Mouse (Mus musculus) cerebellum, adult 18-20 months (tissue): Measurements from ENCODE around the gene Htr3b.

Experiments used
- DNase-seq, 2 experiments: peaks; one replicate each; pipeline ENCODE4 v3.0.0; 2021

Gene Htr3b

DNA sequence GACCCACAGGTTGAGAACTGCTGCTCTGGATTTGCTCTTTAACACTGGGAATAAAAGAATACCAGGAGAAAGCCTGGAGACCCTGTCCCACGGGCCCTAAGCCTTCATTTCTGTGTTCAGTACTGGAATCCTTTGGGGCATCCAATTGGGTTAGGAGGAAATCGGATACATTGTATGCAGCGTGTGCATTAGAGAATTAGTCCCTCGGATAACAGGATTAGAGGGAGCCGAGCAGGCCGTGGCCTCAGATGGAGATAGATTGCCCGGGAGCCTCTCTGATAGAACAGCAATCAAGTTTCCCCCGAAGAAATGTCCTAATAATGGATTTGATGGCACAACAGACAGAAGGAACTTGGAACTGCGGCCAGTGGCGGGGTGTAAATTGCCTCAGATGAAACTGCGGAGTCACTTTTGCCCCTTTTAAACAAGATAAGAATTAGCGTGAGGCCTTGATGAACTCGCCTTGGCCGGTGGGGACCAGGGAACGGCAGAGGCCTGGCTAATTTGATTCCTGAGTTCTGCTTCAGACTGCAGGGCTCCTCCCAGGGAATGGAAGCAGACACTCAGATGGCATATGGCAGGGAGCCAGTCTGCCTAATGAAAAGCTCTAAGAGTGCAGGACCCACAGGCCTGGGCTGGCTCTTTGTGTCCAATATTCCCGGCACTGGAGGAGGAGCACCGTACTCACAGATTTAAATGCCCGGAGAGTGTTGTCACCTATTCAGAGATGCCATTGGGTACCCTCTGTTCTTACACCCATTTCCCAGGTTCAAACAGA lies 48.6 kb downstream of the Htr3b start:
- DNase-seq, result no peak

DNA sequence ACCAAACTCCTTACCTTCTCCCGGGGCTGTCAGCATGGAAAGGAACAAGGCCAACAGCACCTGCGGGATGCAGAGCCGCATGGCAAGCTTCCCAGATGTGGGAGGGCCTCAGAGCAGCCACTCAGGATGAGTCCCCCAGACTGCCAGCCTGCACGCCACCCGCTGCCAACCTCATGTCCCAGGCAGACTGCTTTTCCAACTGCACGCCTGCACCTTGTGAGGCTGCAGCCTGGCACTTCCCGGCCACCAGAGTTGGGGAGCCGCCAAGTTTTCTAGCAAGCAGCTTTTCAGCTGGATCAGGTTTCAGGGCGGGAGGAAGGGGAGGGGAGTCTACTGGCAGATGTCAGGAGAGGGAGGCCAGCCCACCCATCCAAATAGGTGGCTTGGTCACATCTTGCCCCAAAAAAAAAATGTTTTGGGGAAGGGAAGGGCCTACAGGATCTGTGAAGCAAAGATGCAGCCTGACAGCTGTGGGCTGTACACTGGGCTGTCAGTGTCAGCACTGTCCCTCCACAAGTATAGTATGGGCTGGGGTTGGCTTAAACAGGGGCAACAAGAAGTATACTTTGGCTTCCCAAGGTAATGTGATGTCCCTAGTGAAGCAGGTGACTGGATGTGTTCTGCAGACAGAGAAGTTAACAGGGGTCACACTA lies 53.8 kb downstream of the Htr3b start, which contains the start of gene Htr3a:
Gene Htr3a (minus strand): TSS at position 215 of the 653 bp plus-strand sequence.
- peak; percentile 70 to 72 for DNase-seq

DNA sequence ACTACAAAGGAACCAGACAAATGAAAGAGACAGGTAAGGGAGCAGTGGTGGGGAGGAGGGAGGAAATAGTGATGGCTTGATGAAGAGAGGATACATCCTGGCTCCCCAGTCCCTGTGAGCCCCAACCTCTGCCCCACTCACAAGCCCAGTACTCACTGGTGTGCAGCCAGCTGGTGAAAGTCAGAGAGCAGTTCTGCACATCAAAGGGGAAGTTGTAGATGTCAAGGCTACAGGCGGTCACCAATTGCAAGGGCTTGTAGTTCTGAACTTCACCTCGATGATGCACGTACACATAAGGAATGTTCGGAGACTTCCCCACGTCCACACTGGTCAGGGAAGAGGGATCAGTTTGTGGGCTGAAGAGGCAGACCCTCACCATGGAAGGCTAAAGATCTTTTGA lies 60.4 kb downstream of the Htr3b start:
- DNase-seq, result no peak

DNA sequence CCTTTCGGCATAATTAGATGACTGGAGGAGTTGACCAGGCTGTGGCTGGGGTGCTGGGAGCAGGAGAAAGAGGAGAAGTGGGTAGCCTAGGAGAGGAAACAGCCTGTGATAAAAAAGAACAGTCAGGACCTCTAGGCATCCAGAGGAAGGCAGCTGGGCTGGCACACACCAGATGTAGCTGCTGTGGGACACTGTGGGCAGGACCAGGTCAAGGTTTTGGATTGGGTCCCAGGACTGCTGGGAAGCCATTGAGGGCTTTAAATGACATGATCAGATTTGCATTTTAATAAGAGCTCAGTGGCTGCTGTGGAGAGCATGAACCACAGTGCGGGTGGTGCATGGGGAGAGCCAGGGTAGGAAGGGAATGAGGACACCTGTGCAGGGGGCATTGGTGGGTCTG lies 61.0 kb downstream of the Htr3b start:
- DNase-seq, result no peak

DNA sequence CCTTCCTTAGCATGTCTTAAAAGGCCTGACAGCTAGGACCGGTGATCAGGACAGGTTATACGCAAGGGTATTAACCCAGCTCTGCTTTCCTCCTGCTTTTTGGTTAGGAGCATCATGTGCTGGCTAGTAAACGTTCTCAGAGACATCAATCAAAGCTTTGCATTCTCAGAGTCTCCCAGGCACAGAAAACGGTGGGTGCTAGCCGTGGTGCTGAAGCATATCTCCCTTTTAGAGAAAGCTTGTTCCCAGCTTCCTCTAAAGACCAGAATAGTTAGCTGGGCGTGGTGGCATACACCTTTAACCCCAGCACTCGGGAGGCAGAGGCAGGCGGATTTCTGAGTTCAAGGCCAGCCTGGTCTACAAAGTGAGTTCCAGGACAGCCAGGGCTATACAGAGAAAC lies 66.2 kb downstream of the Htr3b start:
- DNase-seq, result no peak

DNA sequence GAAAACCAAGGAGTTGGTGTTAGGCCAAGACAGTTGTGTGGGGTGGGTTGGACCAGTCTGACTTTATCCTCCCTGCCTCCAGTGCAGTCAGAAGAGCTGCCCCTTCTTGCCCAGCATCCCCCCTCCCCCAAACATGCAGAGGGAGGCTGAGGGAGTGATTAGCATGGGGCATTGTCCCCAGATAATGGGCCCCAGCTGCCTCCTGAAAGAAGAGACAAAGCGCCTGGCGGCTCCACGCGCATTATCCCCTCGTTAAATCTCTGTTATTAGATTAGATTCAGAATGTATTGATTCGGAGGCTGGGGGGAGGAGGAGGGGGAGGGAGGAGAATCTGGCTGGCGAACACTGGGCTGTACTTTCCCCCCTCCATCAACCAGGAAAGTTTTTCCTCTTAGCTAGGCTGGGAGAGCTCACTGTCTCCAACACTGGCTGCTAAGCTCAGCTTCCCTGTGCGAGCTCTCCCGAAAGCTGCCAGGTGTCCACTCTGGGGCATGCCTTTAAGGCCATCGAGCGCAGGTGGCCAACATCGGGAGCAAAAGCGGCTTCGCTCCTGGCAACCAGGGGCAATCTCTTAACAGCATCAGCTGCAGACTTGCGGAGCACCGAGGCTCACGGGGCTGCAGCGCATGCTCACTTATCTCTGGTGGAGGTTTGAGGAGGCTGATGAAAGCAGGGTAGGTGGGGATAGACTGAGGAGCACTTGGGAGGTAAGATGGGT lies 68.8 kb downstream of the Htr3b start:
- DNase-seq, result no peak

DNA sequence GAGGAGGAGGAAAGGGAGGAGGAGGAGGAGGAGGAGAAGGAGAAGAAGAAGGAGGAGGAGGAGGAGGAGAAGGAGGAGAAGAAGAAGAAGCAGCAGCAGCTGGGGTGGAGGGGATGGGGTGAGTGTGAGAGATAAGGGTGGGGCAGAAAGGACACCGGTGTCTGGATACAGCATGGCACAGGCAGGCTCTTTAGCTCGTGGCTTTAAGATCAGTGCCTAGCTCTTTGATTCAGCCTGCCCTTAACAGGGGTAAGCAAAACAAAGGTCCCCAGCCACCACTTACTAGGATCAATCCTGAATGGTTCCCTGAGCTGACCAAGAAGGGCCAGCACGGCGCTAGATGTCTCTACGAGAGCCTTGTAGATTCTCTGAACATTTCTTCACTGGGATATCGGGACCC lies 70.0 kb downstream of the Htr3b start:
- no peak for DNase-seq

DNA sequence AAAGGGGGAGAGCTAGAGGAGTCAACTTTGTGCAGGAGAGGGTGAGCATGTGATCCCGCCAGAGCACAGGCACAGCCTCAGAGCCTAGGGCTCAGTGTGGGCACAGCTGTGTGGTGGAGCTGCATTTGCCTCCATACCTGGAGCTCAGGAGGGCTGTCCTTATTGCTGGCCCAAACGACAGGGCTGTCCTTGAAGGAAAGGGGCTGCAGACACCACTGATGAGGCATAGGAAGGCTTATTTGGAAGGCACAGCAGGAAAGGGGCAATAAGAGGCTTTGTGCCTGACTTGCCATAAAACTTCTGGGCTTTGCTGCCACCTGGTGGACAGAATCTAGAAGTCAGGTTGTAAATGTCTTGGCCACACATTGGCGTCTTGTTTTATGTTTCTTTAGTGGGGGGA lies 70.8 kb downstream of the Htr3b start:
- peak; percentile 59 to 78 for DNase-seq

DNA sequence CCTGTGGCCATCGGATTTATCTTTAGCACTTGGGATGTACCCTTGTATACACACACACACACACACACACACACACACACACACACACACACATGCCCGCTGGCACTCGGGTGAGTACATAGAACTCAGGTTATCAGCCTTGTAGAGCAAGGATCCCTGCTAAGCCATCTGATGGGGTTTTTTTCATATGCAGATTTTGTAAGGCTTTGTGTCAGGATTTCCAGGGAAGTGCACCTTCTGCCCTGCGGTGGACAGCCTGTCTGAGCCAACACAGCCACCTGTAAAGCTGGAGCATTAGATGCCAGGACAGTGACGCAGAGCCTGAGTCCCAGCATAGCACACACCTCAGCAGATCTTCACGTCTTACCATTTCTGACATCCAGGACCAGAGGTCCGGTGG lies 75.7 kb downstream of the Htr3b start:
- DNase-seq, result no peak
